Mouse (Mus musculus): Measurements from ENCODE around the gene Nop53. TPM values are rescaled to one million over a fixed set of nuclear protein-coding genes. Genes with fewer than 3 reads are reported as not detected.

The Nop53 gene
- polyA plus RNA-seq, 1 experiment from 2014 or later: 128 TPM

Other genes with a start within 250 kb of the Nop53 start
- not detected in 2 replicates for gene Obox5, start 195.9 kb downstream of the Nop53 start, polyA plus RNA-seq (2015; fragmentation: Nextera tagmentation; extraction: Ambion mirVana)
- not detected in 2 replicates for gene Obox6, start 106.4 kb downstream of the Nop53 start, polyA plus RNA-seq (2015; fragmentation: Nextera tagmentation; extraction: Ambion mirVana)
- gene Crx, start 66.1 kb downstream of the Nop53 start, polyA plus RNA-seq (2015; fragmentation: Nextera tagmentation; extraction: Ambion mirVana): not detected in 2 replicates
- not detected in 2 replicates for gene Crxos, start 63.5 kb downstream of the Nop53 start, polyA plus RNA-seq (2015; fragmentation: Nextera tagmentation; extraction: Ambion mirVana)
- gene Selenow, start 23.7 kb downstream of the Nop53 start, polyA plus RNA-seq (2015; fragmentation: Nextera tagmentation; extraction: Ambion mirVana): 1,338 and 1,452 TPM in 2 replicates
- 9.3 and 12.6 TPM in 2 replicates for gene Ehd2, start 21.5 kb upstream of the Nop53 start, polyA plus RNA-seq (2015; fragmentation: Nextera tagmentation; extraction: Ambion mirVana)
- gene Bicra, start 101.8 kb upstream of the Nop53 start, polyA plus RNA-seq (2015; fragmentation: Nextera tagmentation; extraction: Ambion mirVana): 8.4 and 9.2 TPM in 2 replicates
- gene Zfp541, start 115.7 kb upstream of the Nop53 start, polyA plus RNA-seq (2015; fragmentation: Nextera tagmentation; extraction: Ambion mirVana): 0.04 and 0.10 TPM in 2 replicates
- gene Napa, start 152.4 kb upstream of the Nop53 start, polyA plus RNA-seq (2015; fragmentation: Nextera tagmentation; extraction: Ambion mirVana): 235 and 247 TPM in 2 replicates
- 37.9 and 41.4 TPM in 2 replicates for gene Kptn, start 173.8 kb upstream of the Nop53 start, polyA plus RNA-seq (2015; fragmentation: Nextera tagmentation; extraction: Ambion mirVana)
- 1.1 and 1.4 TPM in 2 replicates for gene Slc8a2, start 183.8 kb upstream of the Nop53 start, polyA plus RNA-seq (2015; fragmentation: Nextera tagmentation; extraction: Ambion mirVana)
- gene Meis3, start 229.0 kb upstream of the Nop53 start, polyA plus RNA-seq (2015; fragmentation: Nextera tagmentation; extraction: Ambion mirVana): 139 and 161 TPM in 2 replicates